Mouse (Mus musculus) thymus, adult 2 months (tissue): ENCODE results near the gene Castor1. TPM values are rescaled to one million over a fixed set of nuclear protein-coding genes. Genes with fewer than 3 reads are reported as not detected.

ENCODE experiments used
- DNase-seq: peaks from one replicate; pipeline ENCODE4 v3.0.0; 2021
- H3K27ac ChIP-seq: fragments of 200-500 bp; 2 replicates; pipeline ENCODE4 v1.5.1; 2012; ENCODE audit warnings: low read length, control low read depth; ENCODE audit not compliant: control insufficient read depth, insufficient read depth
- H3K27me3 ChIP-seq: fragments of 200-500 bp; 2 replicates; pipeline ENCODE4 v1.6.1; 2012; ENCODE audit warnings: mild to moderate bottlenecking, low read length, moderate library complexity, mixed read lengths; ENCODE audit not compliant: control insufficient read depth, insufficient read depth
- H3K36me3 ChIP-seq: fragments of 200-500 bp; 2 replicates; pipeline ENCODE4 v1.6.1; 2012; ENCODE audit warnings: mild to moderate bottlenecking, low read length, moderate library complexity; ENCODE audit not compliant: control insufficient read depth, insufficient read depth
- H3K4me1 ChIP-seq: fragments of 200-500 bp; replicated peaks from 2 replicates; pipeline ENCODE4 v1.6.1; 2012; ENCODE audit warnings: low read length; ENCODE audit not compliant: control insufficient read depth, insufficient read depth
- H3K4me3 ChIP-seq: fragments of 200-500 bp; 2 replicates; pipeline ENCODE4 v1.5.1; 2012; ENCODE audit warnings: mild to moderate bottlenecking, low read length, control low read depth, moderate library complexity; ENCODE audit not compliant: control insufficient read depth, insufficient read depth
- CTCF ChIP-seq: fragments of 200-500 bp; IDR thresholded peaks from 2 replicates; pipeline ENCODE4 v1.5.1; 2012; ENCODE audit warnings: mild to moderate bottlenecking, control low read depth, low read length, moderate library complexity, borderline replicate concordance; ENCODE audit not compliant: control insufficient read depth, poor library complexity, insufficient read depth; ENCODE audit errors: extremely low read depth
- POLR2A ChIP-seq: fragments of 200-500 bp; IDR thresholded peaks from 2 replicates; pipeline ENCODE4 v1.6.1; 2012; ENCODE audit warnings: mild to moderate bottlenecking, low read length, control low read depth, moderate library complexity; ENCODE audit not compliant: control insufficient read depth, poor library complexity, insufficient read depth; ENCODE audit errors: extremely low read depth
- WGBS: fragments of 180-500 bp; shearing (Covaris S2); methylation state at CpG from one replicate; pipeline ENCODE4 v1.1.7; 2018; 5-methylcytosine and 5-hydroxymethylcytosine counted together
- polyA plus RNA-seq: library from polyadenylated mRNA; depleted of rRNA; stranded (reverse); fragments of >200 nt; gene quantifications from 2 replicates; pipeline ENCODE4 v1.2.3, GENCODE M21; 2012

The Castor1 gene
- polyA plus RNA-seq, 1 experiment = 34.5 TPM

- 80% methylated on average over 5 of the region's 5 CpGs for WGBS
- no peaks in the 10 kb centered on the region for H3K27me3 ChIP-seq
- no peak overlapping the region for H3K4me3 ChIP-seq
- H3K27ac ChIP-seq = no peak overlapping the region
- TF ChIP-seq CTCF (no peak), POLR2A (no peak)
- peaks cover 24% of the 10 kb centered on the region for H3K4me1 ChIP-seq
- H3K36me3 ChIP-seq = no peaks in the 10 kb centered on the region
- no peak for DNase-seq
Measured at GRCm38 (mm10) chr11:4257756-4258155, 39.7 kb downstream of the Castor1 start.

- Histone ChIP-seq H3K27me3 (no peaks in the 10 kb centered on the region), H3K4me3 (no peak overlapping the region)
Measured at GRCm38 (mm10) chr11:4258657-4259082, 40.6 kb downstream of the Castor1 start.

GRCm38 (mm10) chr11:4260463-4261187, 42.6 kb downstream of the Castor1 start:
- Histone ChIP-seq H3K4me3 (no peak overlapping the region), H3K27ac (no peak overlapping the region), H3K4me1 (peaks cover 29% of the 10 kb centered on the region), H3K36me3 (no peaks in the 10 kb centered on the region), H3K27me3 (no peaks in the 10 kb centered on the region)
- DNase-seq = no peak
- WGBS = 10% methylated on average over 14 of the region's 14 CpGs
- TF ChIP-seq POLR2A (no peak), CTCF (no peak)

More at GRCm38 (mm10) chr11:4258657-4259082, 40.6 kb downstream of the Castor1 start:
- Histone ChIP-seq H3K36me3 (no peaks in the 10 kb centered on the region), H3K27ac (no peak overlapping the region), H3K4me1 (peaks cover 24% of the 10 kb centered on the region)
- DNase-seq = peak; percentile 88
- under 1% methylated on average over 7 of the region's 7 CpGs for WGBS
- TF ChIP-seq CTCF = peak; percentile 100
- TF ChIP-seq POLR2A = no peak

- DNase-seq = peak; percentile 68
- Histone ChIP-seq H3K36me3 (no peaks in the 10 kb centered on the region), H3K27me3 (no peaks in the 10 kb centered on the region; the same call in 1 of the 2 replicates), H3K4me1 (peaks cover 31% of the 10 kb centered on the region), H3K27ac (no peak overlapping the region), H3K4me3 (no peak overlapping the region)
- TF ChIP-seq CTCF (peak; percentile 84; the same call in 1 of the 2 replicates), POLR2A (no peak)
- WGBS = 19% methylated on average over 7 of the region's 7 CpGs
Measured at GRCm38 (mm10) chr11:4261188-4261494, 43.1 kb downstream of the Castor1 start.

- no peak overlapping the region for H3K4me3 ChIP-seq
- H3K27ac ChIP-seq = no peak overlapping the region
- WGBS = 11% methylated on average over 5 of the region's 5 CpGs
- no peaks in the 10 kb centered on the region for H3K36me3 ChIP-seq
- H3K27me3 ChIP-seq = peaks cover 2% of the 10 kb centered on the region; the same call in 1 of the 2 replicates
- peaks cover 37% of the 10 kb centered on the region for H3K4me1 ChIP-seq
- TF ChIP-seq POLR2A = no peak
- TF ChIP-seq CTCF = no peak
- DNase-seq = no peak
Measured at GRCm38 (mm10) chr11:4261969-4262368, 43.9 kb downstream of the Castor1 start.

- H3K4me1 ChIP-seq = peaks cover 44% of the 10 kb centered on the region
- DNase-seq = no peak
- no peak overlapping the region for H3K27ac ChIP-seq
- 15% methylated on average over 7 of the region's 7 CpGs for WGBS
- H3K27me3 ChIP-seq = peaks cover 2% of the 10 kb centered on the region; the same call in 1 of the 2 replicates
- H3K36me3 ChIP-seq = no peaks in the 10 kb centered on the region
- no peak overlapping the region for H3K4me3 ChIP-seq
- TF ChIP-seq POLR2A (no peak), CTCF (no peak)
Measured at GRCm38 (mm10) chr11:4262847-4263246, 44.8 kb downstream of the Castor1 start.
